ENCODE assay signal across 10 mouse cellular contexts in the genomic region with DNA sequence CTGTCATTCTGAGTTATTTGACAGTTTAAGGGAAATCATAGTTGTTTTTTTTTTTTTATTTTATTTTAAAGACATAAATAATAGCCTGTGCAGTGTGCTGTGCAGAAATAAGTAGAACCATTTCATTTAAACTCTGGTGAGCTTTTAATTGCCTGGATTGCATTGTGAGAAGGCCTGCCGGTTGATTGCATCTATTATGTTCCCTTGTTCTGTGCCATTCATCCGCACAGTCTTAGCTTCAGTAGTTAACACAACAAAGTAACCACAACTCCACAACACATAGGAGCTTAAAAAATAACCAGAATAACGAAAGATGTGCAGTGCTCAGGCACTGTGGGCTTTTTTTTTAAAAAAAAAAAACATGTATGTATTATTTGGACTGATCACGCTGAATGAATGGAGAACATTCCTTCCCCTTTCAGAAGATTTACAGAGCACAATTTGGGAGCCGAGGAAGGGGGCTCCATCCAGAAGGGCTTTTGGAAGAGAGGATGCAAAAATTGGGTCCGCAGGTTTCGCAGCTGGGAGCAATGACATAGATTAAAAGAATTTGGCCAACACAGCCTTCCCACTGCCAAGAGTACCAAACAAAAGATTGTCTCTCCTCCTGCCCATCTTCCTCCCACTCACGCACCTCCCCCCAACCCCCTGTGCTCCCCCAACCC.
A peak's percentile ranks its signal among the peaks of the same experiment; 100 is the strongest.
DNase-seq lines count a peak whose midpoint lies in the region; ATAC-seq and TF ChIP-seq lines count a peak whose summit lies in the region.
"Had no signal": no experiment of that assay in that cellular context is flagged by ENCODE, and none has a peak within 500 bp of the region (broad histone marks: within the 10 kb centered on the region; RNA-seq: fewer than 3 reads in every experiment).

No protein-coding gene starts in this region.

- H3K9me3 ChIP-seq in lung, embryonic 16.5 days (ENCODE audit: control insufficient read depth, low read length): no peaks in the 10 kb centered on the region
- H3K9me3 ChIP-seq in lung, postnatal 0 days (ENCODE audit: low read length): no peaks in the 10 kb centered on the region
- H3K9me3 ChIP-seq in forebrain, embryonic 14.5 days (replicated peaks; ENCODE audit: control insufficient read depth, low read length): no peaks in the 10 kb centered on the region
- H3K9me3 ChIP-seq in limb, embryonic 13.5 days: no peaks in the 10 kb centered on the region
- H3K9me3 ChIP-seq in stomach, embryonic 16.5 days (replicated peaks; ENCODE audit: control insufficient read depth, low read length): no peaks in the 10 kb centered on the region
- no peaks in the 10 kb centered on the region for H3K9me3 ChIP-seq in kidney, embryonic 14.5 days (ENCODE audit: control insufficient read depth, low read length)

- H3K27me3 ChIP-seq in lung, embryonic 16.5 days (ENCODE audit: control insufficient read depth, insufficient read depth, low read depth, low read length): peaks cover 8% of the 10 kb centered on the region
- H3K27me3 ChIP-seq in lung, postnatal 0 days (replicated peaks; ENCODE audit: insufficient read depth, low read length): no peaks in the 10 kb centered on the region
- no peaks in the 10 kb centered on the region for H3K27me3 ChIP-seq in forebrain, embryonic 14.5 days (replicated peaks; ENCODE audit: control insufficient read depth, insufficient read depth, low read length)
- H3K27me3 ChIP-seq in limb, embryonic 13.5 days: peaks cover 46% of the 10 kb centered on the region
- H3K27me3 ChIP-seq in stomach, embryonic 16.5 days (ENCODE audit: control insufficient read depth, insufficient read depth, low read length): peaks cover 6% of the 10 kb centered on the region
- H3K27me3 ChIP-seq in kidney, embryonic 14.5 days (ENCODE audit: control insufficient read depth, insufficient read depth, low read length): peaks cover 40% of the 10 kb centered on the region

- H3K27ac ChIP-seq in lung, embryonic 16.5 days (ENCODE audit: low read length): no peak overlapping the region
- H3K27ac ChIP-seq in lung, postnatal 0 days (ENCODE audit: low read length): no peak overlapping the region
- peak overlapping the region; percentile 96 for H3K27ac ChIP-seq in forebrain, embryonic 14.5 days (ENCODE audit: low read depth, low read length)
- no peak overlapping the region for H3K27ac ChIP-seq in limb, embryonic 13.5 days
- H3K27ac ChIP-seq in stomach, embryonic 16.5 days (ENCODE audit: low read length): no peak overlapping the region
- H3K27ac ChIP-seq in kidney, embryonic 14.5 days (ENCODE audit: low read depth, low read length): no peak overlapping the region
- H3K27ac ChIP-seq: macrophage had no signal

- H3K36me3 ChIP-seq in lung, embryonic 16.5 days (ENCODE audit: control insufficient read depth, insufficient read depth, low read length): no peaks in the 10 kb centered on the region
- H3K36me3 ChIP-seq in lung, postnatal 0 days (ENCODE audit: insufficient read depth, low read length): no peaks in the 10 kb centered on the region
- H3K36me3 ChIP-seq in forebrain, embryonic 14.5 days (ENCODE audit: control insufficient read depth, insufficient read depth, low read length): no peaks in the 10 kb centered on the region
- H3K36me3 ChIP-seq in limb, embryonic 13.5 days: no peaks in the 10 kb centered on the region
- H3K36me3 ChIP-seq in stomach, embryonic 16.5 days (ENCODE audit: control insufficient read depth, insufficient read depth, low read length): no peaks in the 10 kb centered on the region
- no peaks in the 10 kb centered on the region for H3K36me3 ChIP-seq in kidney, embryonic 14.5 days (ENCODE audit: control insufficient read depth, insufficient read depth, low read length)

- WGBS in lung, embryonic 16.5 days: 51% methylated on average over 8 of the region's 8 CpGs
- WGBS in lung, postnatal 0 days: 57% methylated on average over 8 of the region's 8 CpGs
- WGBS in forebrain, embryonic 14.5 days: 4% methylated on average over 8 of the region's 8 CpGs
- 45% methylated on average over 8 of the region's 8 CpGs for WGBS in limb, embryonic 13.5 days
- WGBS in stomach, embryonic 16.5 days: 58% methylated on average over 8 of the region's 8 CpGs
- WGBS in kidney, embryonic 14.5 days: 31% methylated on average over 8 of the region's 8 CpGs

- H3K4me3 ChIP-seq in lung, embryonic 16.5 days (ENCODE audit: low read length): no peak overlapping the region
- H3K4me3 ChIP-seq in lung, postnatal 0 days (ENCODE audit: low read depth, low read length): no peak overlapping the region
- H3K4me3 ChIP-seq in forebrain, embryonic 14.5 days (ENCODE audit: low read depth, low read length): peak overlapping the region; percentile 50
- H3K4me3 ChIP-seq in limb, embryonic 13.5 days: no peak overlapping the region
- H3K4me3 ChIP-seq in stomach, embryonic 16.5 days (replicated peaks; ENCODE audit: low read length): no peak overlapping the region
- H3K4me3 ChIP-seq in kidney, embryonic 14.5 days (ENCODE audit: low read length): no peak overlapping the region

- no peak overlapping the region for H3K9ac ChIP-seq in lung, embryonic 16.5 days (ENCODE audit: low read length)
- H3K9ac ChIP-seq in lung, postnatal 0 days (replicated peaks; ENCODE audit: low read depth): no peak overlapping the region
- H3K9ac ChIP-seq in forebrain, embryonic 14.5 days (ENCODE audit: low read length): peak overlapping the region; percentile 76
- no peak overlapping the region for H3K9ac ChIP-seq in limb, embryonic 13.5 days
- no peak overlapping the region for H3K9ac ChIP-seq in stomach, embryonic 16.5 days (ENCODE audit: low read length)
- no peak overlapping the region for H3K9ac ChIP-seq in kidney, embryonic 14.5 days (ENCODE audit: low read depth, low read length)

- DNase-seq in lung, postnatal 0 days (ENCODE audit: low spot score): no peak
- DNase-seq in forebrain, embryonic 14.5 days (ENCODE audit: low spot score): peak; percentile 89
- DNase-seq: right cerebral cortex, postnatal 25 days; thymus, postnatal 36 days had no signal

- TF ChIP-seq EP300 in lung, postnatal 0 days (IDR thresholded peaks at IDR 0.05): no peak

- peak overlapping the region; percentile 57; the same call in 1 of the 2 replicates for H3K4me2 ChIP-seq in lung, embryonic 16.5 days (ENCODE audit: low read depth, low read length)
- no peak overlapping the region for H3K4me2 ChIP-seq in lung, postnatal 0 days (replicated peaks; ENCODE audit: low read depth, low read length)
- H3K4me2 ChIP-seq in forebrain, embryonic 14.5 days (ENCODE audit: low read length): peak overlapping the region; percentile 69
- peak overlapping the region; percentile 72 for H3K4me2 ChIP-seq in limb, embryonic 13.5 days (replicated peaks)
- peak overlapping the region; percentile 67; the same call in 1 of the 2 replicates for H3K4me2 ChIP-seq in stomach, embryonic 16.5 days (ENCODE audit: low read depth, low read length)
- H3K4me2 ChIP-seq in kidney, embryonic 14.5 days (replicated peaks; ENCODE audit: low read depth, low read length): no peak overlapping the region

- TF ChIP-seq CTCF in lung, postnatal 0 days (IDR thresholded peaks at IDR 0.05): no peak

- peaks cover 19% of the 10 kb centered on the region for H3K4me1 ChIP-seq in lung, embryonic 16.5 days (replicated peaks; ENCODE audit: control insufficient read depth, insufficient read depth, low read length)
- 0 out of 2 replicates have a peak, but pooled peaks cover 2% of the 10 kb centered on the region for H3K4me1 ChIP-seq in lung, postnatal 0 days (ENCODE audit: insufficient read depth, low read depth, low read length)
- peaks cover 32% of the 10 kb centered on the region for H3K4me1 ChIP-seq in forebrain, embryonic 14.5 days (ENCODE audit: control insufficient read depth, insufficient read depth, low read length)
- H3K4me1 ChIP-seq in limb, embryonic 13.5 days: peaks cover 25% of the 10 kb centered on the region
- peaks cover 10% of the 10 kb centered on the region; the same call in 1 of the 2 replicates for H3K4me1 ChIP-seq in stomach, embryonic 16.5 days (ENCODE audit: control insufficient read depth, insufficient read depth, low read length)
- peaks cover 8% of the 10 kb centered on the region; the same call in 1 of the 2 replicates for H3K4me1 ChIP-seq in kidney, embryonic 14.5 days (ENCODE audit: control insufficient read depth, insufficient read depth, low read length)

- no peak for ATAC-seq in lung, embryonic 16.5 days (ENCODE audit: low read depth)
- ATAC-seq in lung, postnatal 0 days: no peak
- peak; percentile 57 for ATAC-seq in forebrain, embryonic 14.5 days
- no peak for ATAC-seq in limb, embryonic 13.5 days (ENCODE audit: low FRiP score, low read depth)
- no peak for ATAC-seq in stomach, embryonic 16.5 days (ENCODE audit: insufficient read depth, low FRiP score)
- ATAC-seq in kidney, embryonic 14.5 days (ENCODE audit: low FRiP score, low TSS enrichment): no peak
- ATAC-seq in megakaryocyte progenitor cell, adult 5-6 weeks (replicated peaks; ENCODE audit: poor library complexity): no peak

Comparison
In these comparisons a context has a peak if more than half of its experiments do, and no peak if none do; other contexts are left out.
1. H3K4me2 ChIP-seq: peak in lung, embryonic 16.5 days (single experiment), forebrain, embryonic 14.5 days (single experiment), limb, embryonic 13.5 days (single experiment) and stomach, embryonic 16.5 days (single experiment); none in lung, postnatal 0 days (single experiment) and kidney, embryonic 14.5 days (single experiment).